ENCODE assay signal across 13 mouse cellular contexts in the genomic region with DNA sequence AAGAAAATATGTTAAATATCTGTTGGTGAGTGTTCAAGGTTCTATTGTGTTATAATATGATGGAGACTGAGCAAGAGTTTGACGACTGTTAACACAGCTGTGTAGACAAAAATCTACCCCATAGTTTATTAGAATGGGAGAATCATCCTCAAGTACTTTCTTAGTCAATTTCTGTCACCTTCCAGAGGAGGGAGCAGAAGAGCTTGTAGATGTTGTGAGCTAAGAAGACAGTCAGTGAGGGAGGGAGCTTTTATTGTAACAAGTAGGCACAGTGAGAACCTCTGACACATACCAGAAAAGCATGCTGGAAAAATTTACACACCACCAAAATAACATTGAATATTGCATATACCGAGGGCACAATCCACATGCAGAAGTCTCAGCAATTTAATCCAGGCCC.
DNase-seq lines count a peak whose midpoint lies in the region; TF ChIP-seq lines count a peak whose summit lies in the region.
"Had no signal": no experiment of that assay in that cellular context is flagged by ENCODE, and none has a peak within 500 bp of the region (broad histone marks: within the 10 kb centered on the region; RNA-seq: fewer than 3 reads in every experiment).

No protein-coding gene starts in this region.

- H3K27ac ChIP-seq in liver, adult 2 months (replicated peaks; ENCODE audit: insufficient read depth, low read depth, low read length): no peak overlapping the region
- H3K27ac ChIP-seq: embryonic facial prominence, embryonic 12.5 days; lung, embryonic 15.5 days had no signal

- 43% methylated on average over 2 of the region's 2 CpGs for WGBS in liver, adult 2 months

- H3K27me3 ChIP-seq in liver, adult 2 months (ENCODE audit: control insufficient read depth, insufficient read depth, low read length): no peaks in the 10 kb centered on the region
- H3K27me3 ChIP-seq: embryonic facial prominence, embryonic 12.5 days; lung, embryonic 15.5 days had no signal

- no peak overlapping the region for H3K4me3 ChIP-seq in liver, adult 2 months (ENCODE audit: insufficient read depth, low read depth, low read length)
- H3K4me3 ChIP-seq: embryonic facial prominence, embryonic 12.5 days; lung, embryonic 15.5 days had no signal

- no peak overlapping the region for H3K9ac ChIP-seq in liver, adult 2 months (ENCODE audit: low read depth, low read length)
- H3K9ac ChIP-seq: embryonic facial prominence, embryonic 12.5 days; lung, embryonic 15.5 days had no signal

- no peaks in the 10 kb centered on the region for H3K36me3 ChIP-seq in liver, adult 2 months (ENCODE audit: control insufficient read depth, insufficient read depth, low read length)
- H3K36me3 ChIP-seq: embryonic facial prominence, embryonic 12.5 days; lung, embryonic 15.5 days had no signal

- intact Hi-C loops in heart, postnatal 25 days (cut with DNase I): loop anchor here (10.0 kb wide), 2 partner anchors 463 to 653 kb away; a partner anchor contains a TSS

- TF ChIP-seq CTCF in liver, adult 2 months (IDR thresholded peaks at IDR 0.05; ENCODE audit: low read depth, low read length): no peak

- peak; percentile 6 for DNase-seq in heart, adult 8-10 months (ENCODE audit: low spot score)
- DNase-seq in heart, postnatal 25 days (ENCODE audit: low spot score): no peak
- DNase-seq in liver, adult 2 months (ENCODE audit: extremely low read depth, low read depth, low spot score): peak; percentile 9
- DNase-seq in liver (no peak), adipocyte (ENCODE audit: low spot score) (peak; percentile 77)
- DNase-seq in lung, postnatal 36 days: peak; percentile 51
- no peak for DNase-seq in cerebellum, postnatal 25 days
- DNase-seq in thymus, postnatal 0 days (ENCODE audit: low spot score): no peak
- DNase-seq: heart, postnatal 36 days; right cerebral cortex, postnatal 25 days; thymus, postnatal 4 days had no signal

- H3K79me2 ChIP-seq in liver, adult 2 months (ENCODE audit: control insufficient read depth, insufficient read depth, low read length): no peaks in the 10 kb centered on the region

- no peaks in the 10 kb centered on the region for H3K4me1 ChIP-seq in liver, adult 2 months (ENCODE audit: control insufficient read depth, insufficient read depth, low read length)

- TF ChIP-seq POLR2A in liver, adult 2 months (IDR thresholded peaks at IDR 0.05; ENCODE audit: extremely low read depth, insufficient read depth, low read length): no peak

Comparison
In these comparisons a context has a peak if more than half of its experiments do, and no peak if none do; other contexts are left out.
1. DNase-seq: peak in heart, adult 8-10 months (single experiment), liver, adult 2 months (single experiment), adipocyte (single experiment) and lung, postnatal 36 days (single experiment); none in heart, postnatal 25 days (single experiment), liver (single experiment), cerebellum, postnatal 25 days (0 of 2) and thymus, postnatal 0 days (single experiment).